Mouse (Mus musculus) lung, adult 2 months (tissue): ENCODE data around the gene Slc25a13.

Source experiments
- CTCF ChIP-seq: fragments of 200-500 bp; IDR thresholded peaks from 2 replicates; pipeline ENCODE4 v1.5.1; 2011; ENCODE audit warnings: mild to moderate bottlenecking, low read length, control low read depth; ENCODE audit not compliant: insufficient read depth
- POLR2A ChIP-seq: fragments of 200-500 bp; IDR thresholded peaks from 2 replicates; pipeline ENCODE4 v1.6.1; 2011; ENCODE audit warnings: low read depth, mild to moderate bottlenecking, control low read depth, low read length, borderline replicate concordance; ENCODE audit errors: extremely low read depth

- TF ChIP-seq POLR2A (no peak), CTCF (no peak)
These were observed 17.7 kb downstream of the Slc25a13 start for GRCm38 (mm10) chr6:6199138-6199870.
